In genomic region chr17:56008356-56009087, GRCm38 (mm10) we compare ENCODE assay signal across 7 mouse cellular contexts. TPM values are rescaled to one million over a fixed set of nuclear protein-coding genes. Genes with fewer than 3 reads are reported as not detected.
DNase-seq lines count a peak whose midpoint lies in the region; ATAC-seq lines count a peak whose summit lies in the region.

No protein-coding gene starts in this region.

- H3K9me3 ChIP-seq in intestine, embryonic 16.5 days (ENCODE audit: control insufficient read depth, low read length), result no peaks in the 10 kb centered on the region
- no peaks in the 10 kb centered on the region for H3K9me3 ChIP-seq in midbrain, embryonic 11.5 days (ENCODE audit: control insufficient read depth, low read length)

- peak overlapping the region; percentile 93 for H3K4me3 ChIP-seq in intestine, embryonic 16.5 days (ENCODE audit: low read length)
- peak overlapping the region; percentile 88 for H3K4me3 ChIP-seq in midbrain, embryonic 11.5 days (ENCODE audit: low read depth, low read length)

- H3K27me3 ChIP-seq in intestine, embryonic 16.5 days (replicated peaks; ENCODE audit: control insufficient read depth, insufficient read depth, low read length), result no peaks in the 10 kb centered on the region
- no peaks in the 10 kb centered on the region for H3K27me3 ChIP-seq in midbrain, embryonic 11.5 days (ENCODE audit: control insufficient read depth, insufficient read depth, low read length)

- intact Hi-C loops in left cerebral cortex, postnatal 36 days (cut with DNase I), result loop anchor here (2.0 kb wide), 1 partner anchor 50 kb away; the partner anchor contains the start of gene Yju2

- peak overlapping the region; percentile 92 for H3K27ac ChIP-seq in intestine, embryonic 16.5 days (ENCODE audit: low read length)
- peak overlapping the region; percentile 95 for H3K27ac ChIP-seq in midbrain, embryonic 11.5 days (ENCODE audit: low read depth, low read length)

- DNase-seq in adrenal gland, adult 8-10 months, result peak; percentile 96
- DNase-seq in embryo, embryonic 9.5 days (ENCODE audit: extremely low spot score), result peak; percentile 93
- DNase-seq in gastrocnemius, postnatal 4 days (ENCODE audit: low spot score in 2 of 2), result peak; percentile 79 to 90
- peak; percentile 91 to 93 for DNase-seq in left cerebral cortex, postnatal 36 days (ENCODE audit: low spot score in 2 of 2)
- peak; percentile 97 for DNase-seq in midbrain, embryonic 11.5 days (ENCODE audit: low spot score, missing footprints)
- peak; percentile 94 for DNase-seq in skeletal muscle tissue, adult 2 months (ENCODE audit: low read depth, low spot score)

- H3K9ac ChIP-seq in intestine, embryonic 16.5 days (ENCODE audit: low read depth, low read length), result peak overlapping the region; percentile 86
- peak overlapping the region; percentile 90 for H3K9ac ChIP-seq in midbrain, embryonic 11.5 days (ENCODE audit: low read length)

- H3K4me1 ChIP-seq in intestine, embryonic 16.5 days (ENCODE audit: control insufficient read depth, insufficient read depth, low read length), result peaks cover 20% of the 10 kb centered on the region
- H3K4me1 ChIP-seq in midbrain, embryonic 11.5 days (ENCODE audit: control insufficient read depth, insufficient read depth, low read length), result peaks cover 16% of the 10 kb centered on the region

- peaks cover 16% of the 10 kb centered on the region for H3K36me3 ChIP-seq in intestine, embryonic 16.5 days (ENCODE audit: control insufficient read depth, insufficient read depth, low read length)
- peaks cover 5% of the 10 kb centered on the region for H3K36me3 ChIP-seq in midbrain, embryonic 11.5 days (ENCODE audit: control insufficient read depth, insufficient read depth, low read length)

- peak; percentile 83 for ATAC-seq in intestine, embryonic 16.5 days
- ATAC-seq in midbrain, embryonic 11.5 days (ENCODE audit: low FRiP score), result peak; percentile 92

- under 1% methylated on average over 21 of the region's 21 CpGs for WGBS in intestine, embryonic 16.5 days
- under 1% methylated on average over 21 of the region's 21 CpGs for WGBS in midbrain, embryonic 11.5 days

- peak overlapping the region; percentile 88 for H3K4me2 ChIP-seq in intestine, embryonic 16.5 days (ENCODE audit: low read depth, low read length)
- H3K4me2 ChIP-seq in midbrain, embryonic 11.5 days, result peak overlapping the region; percentile 99

RNA-seq across cellular contexts. Expression of gene Mpnd, which starts 3.0 kb away (rescaled TPM):
- total RNA-seq in adrenal gland, adult 8-10 months (2022), result 100 to 1,000 TPM; 101 to 119 (median 110) TPM
- 10 to 100 TPM; 32.7 to 44.3 TPM for total RNA-seq in gastrocnemius, postnatal 4 days (2021)
- 77.5 and 80.8 TPM in 2 replicates for polyA plus RNA-seq in intestine, embryonic 16.5 days (2015; fragmentation: Nextera tagmentation; extraction: Ambion mirVana)
- total RNA-seq in left cerebral cortex, postnatal 36 days (2021), result 100 to 1,000 TPM in 1 of 2 experiments, 10 to 100 TPM in 1; 92.7 to 105 TPM
- 146 and 158 TPM in 2 replicates for polyA plus RNA-seq in midbrain, embryonic 11.5 days (2014; fragmentation: Nextera tagmentation; extraction: Ambion mirVana)

RNA-seq across cellular contexts. Expression of gene Stap2, which starts 3.1 kb away (rescaled TPM):
- 1 to 10 TPM; 4.8 to 9.3 (median 6.8) TPM for total RNA-seq in adrenal gland, adult 8-10 months (2022)
- 1 to 10 TPM; 7.0 TPM for total RNA-seq in gastrocnemius, postnatal 4 days (2021)
- 65.6 and 79.6 TPM in 2 replicates for polyA plus RNA-seq in intestine, embryonic 16.5 days (2015; fragmentation: Nextera tagmentation; extraction: Ambion mirVana)
- 1 to 10 TPM; 2.3 to 3.1 TPM for total RNA-seq in left cerebral cortex, postnatal 36 days (2021)
- polyA plus RNA-seq in midbrain, embryonic 11.5 days (2014; fragmentation: Nextera tagmentation; extraction: Ambion mirVana), result 3.6 and 4.5 TPM in 2 replicates

RNA-seq across cellular contexts. Expression of gene Fsd1, which starts 22.2 kb away (rescaled TPM):
- total RNA-seq in adrenal gland, adult 8-10 months (2022), result 1 to 10 TPM in 3 of 4 experiments, under 1 TPM in 1; 0.87 to 3.4 (median 2.9) TPM
- total RNA-seq in gastrocnemius, postnatal 4 days (2021), result under 1 TPM in 1 of 2 experiments, not detected in 1; 0.32 TPM
- polyA plus RNA-seq in intestine, embryonic 16.5 days (2015; fragmentation: Nextera tagmentation; extraction: Ambion mirVana), result 8.4 and 9.7 TPM in 2 replicates
- total RNA-seq in left cerebral cortex, postnatal 36 days (2021), result 10 to 100 TPM; 75.0 to 97.4 TPM
- polyA plus RNA-seq in midbrain, embryonic 11.5 days (2014; fragmentation: Nextera tagmentation; extraction: Ambion mirVana), result 61.2 and 65.6 TPM in 2 replicates

RNA-seq across cellular contexts. Expression of gene Sh3gl1, which starts 27.9 kb away (rescaled TPM):
- total RNA-seq in adrenal gland, adult 8-10 months (2022), result 10 to 100 TPM; 44.3 to 52.5 (median 49.9) TPM
- total RNA-seq in gastrocnemius, postnatal 4 days (2021), result 10 to 100 TPM; 56.0 to 59.9 TPM
- 120 and 131 TPM in 2 replicates for polyA plus RNA-seq in intestine, embryonic 16.5 days (2015; fragmentation: Nextera tagmentation; extraction: Ambion mirVana)
- total RNA-seq in left cerebral cortex, postnatal 36 days (2021), result 10 to 100 TPM; 39.3 to 45.1 TPM
- 106 and 118 TPM in 2 replicates for polyA plus RNA-seq in midbrain, embryonic 11.5 days (2014; fragmentation: Nextera tagmentation; extraction: Ambion mirVana)

RNA-seq across cellular contexts. Expression of gene Chaf1a, which starts 31.7 kb away (rescaled TPM):
- 1 to 10 TPM; 3.8 to 6.0 (median 4.3) TPM for total RNA-seq in adrenal gland, adult 8-10 months (2022)
- total RNA-seq in gastrocnemius, postnatal 4 days (2021), result 10 to 100 TPM; 13.4 to 14.0 TPM
- polyA plus RNA-seq in intestine, embryonic 16.5 days (2015; fragmentation: Nextera tagmentation; extraction: Ambion mirVana), result 15.6 and 16.7 TPM in 2 replicates
- 1 to 10 TPM; 2.2 to 2.7 TPM for total RNA-seq in left cerebral cortex, postnatal 36 days (2021)
- polyA plus RNA-seq in midbrain, embryonic 11.5 days (2014; fragmentation: Nextera tagmentation; extraction: Ambion mirVana), result 20.7 and 24.7 TPM in 2 replicates

Comparison
In these comparisons a context has a peak if more than half of its experiments do, and no peak if none do; other contexts are left out.
1. Peak in every context shown above with its lines: DNase-seq, ATAC-seq, H3K4me3 ChIP-seq and H3K27ac ChIP-seq.
2. RNA of gene Fsd1, which starts 22.2 kb away (total RNA-seq): 75.0 to 97.4 TPM in left cerebral cortex, postnatal 36 days; 0.87 to 3.4 TPM in adrenal gland, adult 8-10 months and 0.32 TPM in gastrocnemius, postnatal 4 days; every median in the first group is over 10 times any median in the second.